Mouse (Mus musculus) liver, embryonic 12.5 days (tissue): ENCODE measurements at regions not wholly inside any gene's neighbourhood (a gene's known extent, or its start where the extent isn't known, plus 50 kb on each side); places are given as distances from the start of the nearest gene placed in this dataset.
"Not testable (repeated sequence)": the region's sequence is repeated elsewhere in the genome, so short reads cannot be mapped to it uniquely, and the experiment has no call there.

Source experiments
- ATAC-seq: fragments of 200-750 bp; cut with Nextera tagmentation; 2 replicates; pipeline ENCODE4 v1.8.0; 2017; ENCODE audit warnings: moderate number of reproducible peaks, mild to moderate bottlenecking, moderate library complexity
- H3K27ac ChIP-seq: fragments of 300-500 bp; sonication (generic); 2 replicates; pipeline ENCODE4 v1.5.1; 2016; ENCODE audit warnings: mild to moderate bottlenecking
- H3K27me3 ChIP-seq: fragments of 300-500 bp; sonication (generic); replicated peaks from 2 replicates; pipeline ENCODE4 v1.6.1; 2016; ENCODE audit warnings: mild to moderate bottlenecking, moderate library complexity
- H3K36me3 ChIP-seq: fragments of 300-500 bp; sonication (generic); 2 replicates; pipeline ENCODE4 v1.6.1; 2016; ENCODE audit warnings: mild to moderate bottlenecking, moderate library complexity
- H3K4me1 ChIP-seq: fragments of 300-500 bp; sonication (generic); 2 replicates; pipeline ENCODE4 v1.6.1; 2016
- H3K4me2 ChIP-seq: fragments of 300-500 bp; sonication (generic); 2 replicates; pipeline ENCODE4 v1.6.1; 2016; ENCODE audit warnings: mild to moderate bottlenecking, moderate library complexity
- H3K4me3 ChIP-seq: fragments of 300-500 bp; sonication (generic); 2 replicates; pipeline ENCODE4 v1.5.1; 2016; ENCODE audit warnings: mild to moderate bottlenecking, moderate library complexity
- H3K9ac ChIP-seq: fragments of 300-500 bp; sonication (generic); 2 replicates; pipeline ENCODE4 v1.6.1; 2016; ENCODE audit warnings: mild to moderate bottlenecking, moderate library complexity
- H3K9me3 ChIP-seq: fragments of 300-500 bp; sonication (generic); replicated peaks from 2 replicates; pipeline ENCODE4 v1.6.1; 2016; ENCODE audit warnings: mild to moderate bottlenecking, moderate library complexity
- WGBS: fragments of 180-500 bp; shearing (Covaris S2); methylation state at CpG from one replicate; pipeline ENCODE4 v1.1.7; 2016; ENCODE audit not compliant: insufficient replicate concordance; 5-methylcytosine and 5-hydroxymethylcytosine counted together

DNA sequence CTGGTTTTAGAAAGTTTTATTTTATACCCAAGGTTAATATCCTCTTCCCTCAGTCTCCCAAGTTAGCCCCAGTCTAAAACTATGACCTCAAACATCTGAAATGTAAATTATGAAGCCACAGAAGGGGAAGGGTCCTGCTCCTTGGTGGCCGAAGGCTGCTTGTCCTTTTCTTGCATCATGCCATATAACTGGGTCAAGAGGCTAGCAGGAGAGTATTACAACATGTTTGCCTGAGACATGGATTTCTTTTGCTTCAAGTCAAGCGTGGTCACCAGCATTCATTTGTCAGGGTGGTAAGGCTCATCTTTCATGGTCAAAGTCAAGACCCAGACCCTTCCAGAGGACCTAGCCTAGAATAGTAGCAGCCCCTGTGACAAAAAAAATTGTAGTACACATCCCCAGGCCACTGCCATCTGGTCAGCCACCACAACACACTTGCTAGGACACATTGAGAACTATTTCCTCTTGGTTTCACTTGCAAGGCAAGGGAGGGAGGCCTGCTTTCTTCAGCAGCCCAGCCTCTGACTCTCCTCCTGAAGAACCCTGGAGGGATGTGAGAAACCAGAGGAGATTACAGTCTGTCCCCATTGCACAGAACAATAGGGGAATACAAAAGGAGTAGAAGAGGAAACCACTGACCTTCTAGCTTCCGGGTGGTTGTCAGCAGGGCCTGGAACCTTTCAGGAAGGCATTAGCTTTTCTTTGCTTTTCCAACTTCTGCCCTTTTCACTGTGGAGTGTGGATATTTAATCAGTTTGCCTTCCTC lies 85.3 kb downstream of the Rassf10 start:
- Histone ChIP-seq H3K27ac (no peak overlapping the region), H3K9ac (no peak overlapping the region), H3K27me3 (no peaks in the 10 kb centered on the region; the same call in 1 of the 2 replicates), H3K4me3 (no peak overlapping the region), H3K9me3 (no peaks in the 10 kb centered on the region), H3K4me2 (no peak overlapping the region), H3K4me1 (no peaks in the 10 kb centered on the region), H3K36me3 (no peaks in the 10 kb centered on the region)
- 44% methylated on average over 3 of the region's 3 CpGs for WGBS
- ATAC-seq, result no peak

- not testable (repeated sequence) for H3K36me3 ChIP-seq, H3K4me2 ChIP-seq, H3K9me3 ChIP-seq, H3K4me3 ChIP-seq, ATAC-seq, H3K27ac ChIP-seq, H3K27me3 ChIP-seq, H3K9ac ChIP-seq, H3K4me1 ChIP-seq
- WGBS, result 54% methylated on average over 8 of the region's 8 CpGs
These were observed 91.9 kb downstream of the Rassf10 start for GRCm38 (mm10) chr7:113045613-113046159.

DNA sequence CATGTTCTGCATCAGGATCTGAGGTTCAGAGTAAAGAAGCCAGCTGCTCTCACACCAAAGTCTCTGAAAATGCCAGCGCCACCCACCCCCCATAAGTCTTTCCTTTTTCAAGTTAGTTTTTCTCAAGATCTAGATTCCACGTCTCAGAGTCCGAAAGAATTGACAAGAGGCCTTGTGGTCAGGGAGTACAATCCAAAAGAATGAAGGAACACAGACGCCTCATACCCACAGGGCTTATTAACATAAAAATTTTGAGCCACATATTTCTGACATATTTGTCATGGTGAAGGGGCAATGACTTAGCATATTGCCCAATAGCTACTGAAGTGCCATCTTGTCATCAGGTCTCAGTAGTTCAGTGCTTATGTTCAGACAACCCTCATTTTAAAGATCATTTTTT lies 92.6 kb downstream of the Rassf10 start:
- 67% methylated on average over 4 of the region's 4 CpGs for WGBS

DNA sequence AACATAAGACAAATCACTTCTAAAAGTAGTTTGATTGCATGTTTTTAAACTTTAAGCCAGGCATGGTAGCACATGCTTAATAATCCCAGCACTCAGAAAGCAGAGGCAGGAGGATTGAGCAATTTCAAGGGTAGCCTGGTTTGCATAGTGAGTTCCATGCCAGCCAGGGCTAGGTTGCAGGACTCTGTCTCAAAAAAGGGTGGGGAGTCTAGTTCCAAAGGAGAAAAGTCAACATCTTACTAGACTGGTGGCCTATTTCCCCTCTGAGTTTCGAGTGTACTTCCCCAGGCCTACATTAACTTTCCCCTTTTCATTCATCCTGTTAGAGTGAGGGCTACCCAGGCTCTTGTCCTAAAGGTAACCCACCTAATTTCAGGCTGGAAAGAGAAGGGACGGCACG lies 93.8 kb downstream of the Rassf10 start:
- ATAC-seq, result no peak
- H3K27ac ChIP-seq, result no peak overlapping the region

More for the DNA sequence above, 92.6 kb downstream of the Rassf10 start:
- ATAC-seq, result no peak
- Histone ChIP-seq H3K4me2 (no peak overlapping the region), H3K4me3 (no peak overlapping the region), H3K4me1 (no peaks in the 10 kb centered on the region), H3K36me3 (no peaks in the 10 kb centered on the region), H3K27ac (no peak overlapping the region), H3K9me3 (no peaks in the 10 kb centered on the region), H3K9ac (no peak overlapping the region), H3K27me3 (no peaks in the 10 kb centered on the region)

DNA sequence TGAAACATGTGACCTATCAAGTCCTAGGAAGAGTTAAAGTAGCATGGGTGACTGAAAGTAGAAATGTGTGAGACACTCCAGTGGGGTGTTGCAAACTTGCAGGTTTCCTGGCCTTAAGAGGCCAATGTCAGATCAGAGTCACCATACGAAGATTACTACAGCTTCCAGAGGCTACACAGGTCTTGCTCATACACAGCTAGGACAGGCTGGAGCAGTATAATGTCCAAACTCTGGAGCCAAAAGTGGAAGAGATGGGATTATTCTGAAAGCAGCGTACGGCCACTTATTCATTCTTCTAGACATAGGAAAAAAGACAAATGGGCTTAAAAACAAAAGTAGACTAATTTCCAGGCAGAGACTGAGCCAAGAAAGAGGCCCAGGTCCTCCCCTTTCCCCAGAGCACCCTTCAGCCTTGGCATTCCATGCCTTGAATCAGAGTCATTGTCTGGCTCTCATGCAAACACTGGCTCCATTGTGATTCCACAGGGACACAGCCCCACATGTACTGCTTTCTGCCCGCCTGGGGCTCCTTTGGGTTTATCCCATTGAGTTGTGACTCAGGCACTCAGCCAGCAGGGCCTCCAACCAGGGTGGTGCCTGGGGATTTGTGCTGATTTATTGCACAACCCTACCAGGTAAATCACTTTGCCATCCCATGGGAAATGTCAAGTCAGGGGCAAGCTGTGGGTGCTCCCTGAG lies 94.5 kb downstream of the Rassf10 start:
- Histone ChIP-seq H3K4me1 (no peaks in the 10 kb centered on the region), H3K9ac (no peak overlapping the region), H3K4me3 (no peak overlapping the region), H3K36me3 (no peaks in the 10 kb centered on the region), H3K4me2 (no peak overlapping the region), H3K27ac (no peak overlapping the region), H3K27me3 (no peaks in the 10 kb centered on the region), H3K9me3 (no peaks in the 10 kb centered on the region)
- WGBS, result 69% methylated on average over 4 of the region's 4 CpGs
- ATAC-seq, result no peak

More for the DNA sequence above, 93.8 kb downstream of the Rassf10 start:
- no peaks in the 10 kb centered on the region for H3K9me3 ChIP-seq
- WGBS, result 67% methylated on average over 3 of the region's 3 CpGs
- H3K4me1 ChIP-seq, result no peaks in the 10 kb centered on the region
- H3K36me3 ChIP-seq, result no peaks in the 10 kb centered on the region
- no peaks in the 10 kb centered on the region for H3K27me3 ChIP-seq
- H3K9ac ChIP-seq, result no peak overlapping the region
- no peak overlapping the region for H3K4me2 ChIP-seq
- no peak overlapping the region for H3K4me3 ChIP-seq

DNA sequence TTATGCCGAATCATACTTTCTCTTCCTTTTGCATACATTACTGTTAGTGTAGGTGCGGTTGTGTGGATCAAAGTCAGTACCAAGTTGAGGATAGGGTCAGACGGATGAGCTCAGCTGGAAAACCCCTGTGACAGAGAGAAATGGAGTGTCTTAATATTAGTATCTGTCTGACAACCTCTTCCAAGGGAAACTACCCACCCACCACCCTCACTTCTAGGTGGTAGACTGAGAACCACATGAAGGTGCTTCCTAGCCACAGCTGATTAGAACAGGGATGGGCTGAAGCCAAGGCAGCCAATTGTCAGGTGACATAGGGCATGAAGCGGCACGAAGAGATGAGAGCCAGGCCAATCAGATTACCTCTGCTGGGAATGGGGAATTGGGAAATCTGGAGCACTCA lies 95.7 kb downstream of the Rassf10 start:
- no peaks in the 10 kb centered on the region for H3K27me3 ChIP-seq
- H3K9me3 ChIP-seq, result no peaks in the 10 kb centered on the region

GRCm38 (mm10) chr7:113052952-113053351 lies 99.2 kb downstream of the Rassf10 start:
- no peak overlapping the region for H3K9ac ChIP-seq
- WGBS, result 38% methylated on average over 1 of the region's 1 CpGs
- ATAC-seq, result no peak

More for the DNA sequence above, 95.7 kb downstream of the Rassf10 start:
- no peak for ATAC-seq
- H3K27ac ChIP-seq, result no peak overlapping the region
- H3K4me1 ChIP-seq, result no peaks in the 10 kb centered on the region
- no peaks in the 10 kb centered on the region for H3K36me3 ChIP-seq
- H3K9ac ChIP-seq, result no peak overlapping the region
- 56% methylated on average over 5 of the region's 5 CpGs for WGBS
- H3K4me2 ChIP-seq, result no peak overlapping the region
- no peak overlapping the region for H3K4me3 ChIP-seq

DNA sequence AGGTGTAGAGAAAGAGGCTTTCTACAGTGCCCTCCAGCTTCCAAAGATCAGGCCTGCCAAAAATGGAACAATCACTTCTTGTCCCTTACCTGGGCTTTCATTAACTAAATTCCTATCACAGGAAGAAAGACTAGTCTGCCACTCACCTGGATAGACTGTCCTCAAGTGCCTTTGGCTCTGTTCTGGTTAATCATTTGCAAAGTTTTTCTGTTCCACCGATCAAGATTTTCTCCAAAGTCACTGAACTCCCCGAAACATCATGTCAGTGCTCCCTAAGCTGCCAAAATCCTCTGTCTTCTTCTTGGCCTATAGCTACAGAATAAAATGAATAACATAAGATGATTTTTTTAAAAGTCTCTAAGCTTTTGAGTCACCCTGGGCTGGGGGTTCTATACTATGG lies 102.7 kb downstream of the Rassf10 start:
- Histone ChIP-seq H3K27ac (no peak overlapping the region), H3K27me3 (peaks cover 7% of the 10 kb centered on the region; the same call in 1 of the 2 replicates), H3K9me3 (no peaks in the 10 kb centered on the region), H3K4me3 (no peak overlapping the region), H3K36me3 (no peaks in the 10 kb centered on the region), H3K9ac (no peak overlapping the region), H3K4me2 (no peak overlapping the region), H3K4me1 (peaks cover 5% of the 10 kb centered on the region; the same call in 1 of the 2 replicates)
- no peak for ATAC-seq
- WGBS, result 65% methylated on average over 2 of the region's 2 CpGs

More at GRCm38 (mm10) chr7:113052952-113053351, 99.2 kb downstream of the Rassf10 start:
- H3K4me3 ChIP-seq, result no peak overlapping the region
- H3K4me1 ChIP-seq, result no peaks in the 10 kb centered on the region
- H3K36me3 ChIP-seq, result no peaks in the 10 kb centered on the region
- H3K9me3 ChIP-seq, result no peaks in the 10 kb centered on the region
- H3K4me2 ChIP-seq, result no peak overlapping the region
- H3K27ac ChIP-seq, result no peak overlapping the region
- no peaks in the 10 kb centered on the region for H3K27me3 ChIP-seq

- no peak for ATAC-seq
- H3K27ac ChIP-seq, result no peak overlapping the region
These were observed 105.6 kb downstream of the Rassf10 start for GRCm38 (mm10) chr7:113059211-113059966.

DNA sequence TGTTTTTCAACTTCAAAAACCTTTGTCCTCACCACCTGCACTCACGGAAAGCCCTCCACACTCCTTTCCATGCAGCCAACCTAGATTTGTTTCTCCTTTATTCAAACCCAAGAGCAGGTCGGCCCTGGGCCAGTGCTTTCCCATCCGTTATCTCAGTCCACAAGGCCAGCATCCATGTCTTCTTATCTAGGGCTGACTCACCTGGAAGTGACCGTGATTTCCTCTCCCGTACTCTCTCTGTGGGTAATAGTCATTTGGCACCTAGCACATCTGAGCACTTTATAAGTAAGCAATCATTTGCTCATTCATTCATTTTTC lies 106.2 kb downstream of the Rassf10 start:
- Histone ChIP-seq H3K27me3 (peaks cover 7% of the 10 kb centered on the region; the same call in 1 of the 2 replicates), H3K4me3 (no peak overlapping the region), H3K4me2 (no peak overlapping the region), H3K9ac (no peak overlapping the region), H3K36me3 (no peaks in the 10 kb centered on the region), H3K27ac (no peak overlapping the region), H3K4me1 (peaks cover 5% of the 10 kb centered on the region; the same call in 1 of the 2 replicates), H3K9me3 (no peaks in the 10 kb centered on the region)
- WGBS, result 43% methylated on average over 5 of the region's 5 CpGs
- ATAC-seq, result no peak

More at GRCm38 (mm10) chr7:113059211-113059966, 105.6 kb downstream of the Rassf10 start:
- H3K36me3 ChIP-seq, result no peaks in the 10 kb centered on the region
- H3K9ac ChIP-seq, result no peak overlapping the region
- H3K4me2 ChIP-seq, result no peak overlapping the region
- H3K9me3 ChIP-seq, result no peaks in the 10 kb centered on the region
- H3K4me3 ChIP-seq, result no peak overlapping the region
- H3K27me3 ChIP-seq, result peaks cover 7% of the 10 kb centered on the region; the same call in 1 of the 2 replicates
- WGBS, result 50% methylated on average over 12 of the region's 12 CpGs
- H3K4me1 ChIP-seq, result peaks cover 5% of the 10 kb centered on the region; the same call in 1 of the 2 replicates

- no peaks in the 10 kb centered on the region for H3K9me3 ChIP-seq
- no peak for ATAC-seq
- 62% methylated on average over 7 of the region's 7 CpGs for WGBS
- no peak overlapping the region for H3K4me3 ChIP-seq
- H3K4me2 ChIP-seq, result no peak overlapping the region
- H3K27me3 ChIP-seq, result peaks cover 15% of the 10 kb centered on the region
- H3K27ac ChIP-seq, result no peak overlapping the region
- H3K9ac ChIP-seq, result no peak overlapping the region
- no peaks in the 10 kb centered on the region for H3K36me3 ChIP-seq
- peaks cover 5% of the 10 kb centered on the region; the same call in 1 of the 2 replicates for H3K4me1 ChIP-seq
These were observed 107.2 kb downstream of the Rassf10 start for GRCm38 (mm10) chr7:113060991-113061390.
